Mouse (Mus musculus) thymus, postnatal 10 days (tissue): ENCODE results near the gene Pgpep1.

Experiments used
- DNase-seq, 2 experiments: peaks; one replicate each; pipeline ENCODE4 v3.0.0; 2021; ENCODE audit warnings: low spot score in 2 of 2

Pgpep1 gene

DNA sequence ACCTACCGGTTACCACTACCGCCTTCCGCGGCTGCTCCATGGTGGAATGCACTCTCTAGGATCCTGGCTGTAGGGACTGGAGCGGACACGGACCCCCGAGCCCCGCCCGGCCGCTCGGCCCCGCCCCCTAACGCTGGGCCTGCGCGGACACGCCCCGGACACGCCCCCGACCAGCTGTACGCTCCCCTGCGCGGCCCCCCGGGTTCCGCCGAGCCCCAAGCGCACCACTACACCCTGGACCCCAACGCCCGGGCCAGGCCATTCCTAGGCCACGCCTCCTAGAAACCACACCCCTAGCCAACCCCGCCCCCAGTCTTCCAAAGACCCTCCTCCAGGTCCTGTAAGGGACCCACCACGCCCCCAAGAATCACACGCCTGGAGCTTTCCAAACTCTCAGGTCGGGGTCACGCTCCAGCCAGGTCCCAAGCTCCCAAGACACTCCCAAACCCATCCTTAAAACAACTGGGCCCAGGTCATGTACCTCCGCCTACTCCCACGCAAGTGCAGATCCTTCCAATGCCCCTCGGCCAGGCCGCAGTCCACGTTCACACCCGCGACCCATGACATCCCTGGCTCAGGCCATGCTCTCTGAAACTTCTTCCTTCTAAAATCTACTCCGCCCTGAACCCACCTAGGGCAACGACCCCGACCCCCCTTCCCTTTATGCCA lies 450 bp downstream of the Pgpep1 start:
- peak; percentile 86 to 92 for DNase-seq

DNA sequence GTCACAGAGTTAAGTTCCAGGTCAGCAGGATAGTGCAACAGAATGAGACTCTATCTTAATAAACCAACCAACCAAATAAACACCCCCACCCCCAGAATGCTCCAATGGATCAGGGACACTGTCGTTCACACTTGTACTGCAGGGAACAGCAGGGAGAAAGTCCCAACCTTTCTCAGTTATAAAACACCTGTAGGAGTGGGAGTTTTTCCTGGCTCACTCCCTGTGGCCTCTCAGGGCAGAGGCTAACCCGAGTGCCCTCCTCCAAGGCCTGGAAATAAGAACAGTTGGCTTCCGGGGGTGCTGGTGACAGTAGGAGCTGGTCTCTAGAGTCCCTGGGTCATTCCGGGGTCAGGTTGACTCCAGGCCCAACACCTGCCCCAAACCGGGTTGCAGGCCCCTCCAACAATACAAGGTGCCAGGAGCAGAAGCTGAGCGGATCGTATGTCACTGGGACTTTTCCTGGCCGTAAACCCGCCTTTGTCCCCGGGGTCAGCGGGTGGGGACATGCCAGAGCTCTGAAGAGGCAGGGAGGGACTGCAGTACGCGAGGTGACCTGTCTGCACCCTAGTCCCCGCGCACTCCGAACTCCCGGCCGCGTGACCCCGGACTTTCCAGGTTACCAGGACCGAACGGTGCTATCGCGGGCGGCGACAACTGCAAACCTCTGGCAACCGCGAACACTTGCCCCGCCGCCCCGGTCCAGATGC lies 1.1 kb downstream of the Pgpep1 start:
- no peak for DNase-seq

DNA sequence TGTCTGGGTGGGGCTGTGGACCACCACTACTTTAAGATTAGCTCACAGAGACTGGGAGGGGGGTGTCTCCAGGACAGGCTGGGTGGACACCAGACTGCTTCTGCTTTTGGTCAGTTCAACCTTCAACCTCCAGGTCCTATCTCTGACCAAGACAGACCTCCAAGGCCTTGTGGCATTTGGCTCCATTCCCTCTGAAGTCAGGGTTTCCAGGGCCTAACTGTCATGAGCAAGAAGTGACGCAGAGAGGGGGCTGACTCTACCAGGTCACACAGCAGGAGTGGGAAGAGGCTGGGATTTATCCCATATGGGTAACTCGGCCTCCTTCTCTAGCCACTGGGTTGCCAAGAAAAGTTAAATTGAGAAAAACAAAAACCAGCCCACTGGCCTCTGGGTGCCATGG lies 2.4 kb downstream of the Pgpep1 start:
- no peak for DNase-seq

DNA sequence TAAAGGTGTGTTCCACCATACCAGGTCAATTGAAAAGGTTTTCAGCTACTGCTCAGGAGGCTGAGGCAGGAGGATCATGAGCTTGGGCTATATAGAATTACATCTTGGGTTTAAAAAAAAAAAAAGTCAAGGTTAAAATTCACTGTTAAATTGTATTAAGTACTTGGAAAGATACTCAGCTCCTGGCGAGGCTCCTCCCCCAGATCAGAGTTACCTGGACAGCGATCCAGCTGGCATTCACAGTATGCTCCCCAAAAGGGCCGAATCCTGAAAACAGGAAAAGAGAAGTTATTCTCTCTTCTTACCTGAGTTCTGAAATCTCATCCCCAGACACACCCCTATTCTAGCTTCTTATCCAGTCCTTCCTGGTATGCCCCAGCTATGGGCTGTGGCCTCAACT lies 3.0 kb downstream of the Pgpep1 start:
- no peak for DNase-seq

DNA sequence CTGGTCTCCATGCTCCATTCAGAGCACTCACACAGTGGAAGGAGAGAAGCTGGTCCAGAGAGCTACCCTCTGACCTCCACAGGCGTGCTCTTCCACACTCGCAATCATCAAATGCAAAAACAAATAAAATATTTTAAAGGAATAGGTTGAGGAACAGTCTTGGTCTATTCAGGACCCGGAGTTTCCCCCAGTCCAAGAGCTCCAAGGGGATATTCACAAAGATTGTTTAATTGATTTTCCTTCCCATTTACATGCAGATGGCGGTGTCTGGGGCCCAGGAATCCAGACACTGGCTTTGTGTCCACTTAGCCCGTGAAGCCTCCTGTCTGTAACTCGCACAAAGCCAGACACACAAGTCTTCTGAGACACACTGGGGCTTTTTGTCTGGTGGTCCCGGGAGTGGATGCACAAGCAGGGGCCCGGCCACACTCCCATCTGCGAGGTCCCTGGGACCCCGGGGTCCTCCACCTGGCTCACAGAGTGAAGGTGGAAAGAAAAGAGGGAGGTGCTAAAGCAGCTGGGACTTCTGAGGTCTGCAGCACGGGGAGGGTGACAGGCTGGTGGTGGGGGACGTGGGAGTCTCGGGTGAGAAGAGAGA lies 3.9 kb downstream of the Pgpep1 start:
- DNase-seq = no peak

DNA sequence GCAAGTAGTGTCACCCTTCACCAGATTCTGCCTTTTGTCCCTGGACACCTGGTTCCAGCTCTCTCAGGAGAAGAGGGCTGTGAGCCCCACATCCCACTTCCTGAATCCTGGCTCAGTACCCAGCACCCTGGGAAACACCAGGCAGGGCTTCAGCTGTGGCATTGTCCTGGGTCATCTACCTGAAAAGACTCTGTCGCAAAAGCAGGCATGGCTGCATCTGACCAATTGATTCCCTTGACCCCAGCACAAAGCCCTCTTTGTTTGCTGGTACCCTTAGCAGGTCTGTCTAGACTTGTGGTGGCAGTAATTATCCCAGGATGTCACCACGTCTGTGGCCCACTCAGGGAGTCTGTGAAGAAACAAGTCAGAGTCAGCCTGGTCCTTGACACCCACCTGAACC lies 4.7 kb downstream of the Pgpep1 start:
- no peak for DNase-seq

DNA sequence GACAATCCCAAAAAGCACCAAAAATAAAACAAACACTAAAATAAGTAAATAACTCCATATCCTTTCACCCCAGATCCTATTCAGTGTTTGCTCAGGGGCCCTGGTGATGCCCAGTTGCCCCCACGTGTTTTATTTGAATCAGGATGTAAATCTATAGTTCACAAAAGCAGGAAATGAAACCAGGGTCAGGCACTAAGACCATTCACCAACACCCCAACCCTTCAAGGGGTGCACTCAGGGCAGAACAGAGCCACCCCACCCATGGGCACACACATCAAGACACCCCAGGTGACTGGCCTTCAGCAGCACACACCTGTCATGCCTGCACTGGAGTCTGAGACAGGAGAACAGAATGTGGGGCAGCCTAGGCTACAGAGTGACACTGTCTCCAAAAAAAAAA lies 6.1 kb downstream of the Pgpep1 start:
- no peak for DNase-seq

DNA sequence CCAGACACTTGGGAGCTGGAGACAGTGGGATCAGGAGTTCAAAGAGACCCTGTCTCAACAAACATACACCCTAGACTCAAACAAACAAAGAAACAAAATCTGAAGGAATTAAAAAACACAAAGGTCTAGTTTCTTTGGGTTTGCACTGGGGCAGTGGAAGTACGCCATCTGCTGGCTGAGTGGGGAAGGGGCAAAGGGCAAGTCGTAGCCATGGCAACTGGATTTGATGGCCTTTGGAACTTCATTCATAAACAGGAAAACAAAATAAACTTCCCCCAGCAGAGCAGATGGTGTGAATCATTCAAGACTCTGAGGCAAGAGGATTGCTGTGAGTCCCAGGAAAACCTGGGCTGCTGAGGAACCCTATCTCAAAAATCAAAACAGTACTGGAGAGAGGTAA lies 7.0 kb downstream of the Pgpep1 start:
- peak in 1 of 2 experiments; percentile 60 for DNase-seq

DNA sequence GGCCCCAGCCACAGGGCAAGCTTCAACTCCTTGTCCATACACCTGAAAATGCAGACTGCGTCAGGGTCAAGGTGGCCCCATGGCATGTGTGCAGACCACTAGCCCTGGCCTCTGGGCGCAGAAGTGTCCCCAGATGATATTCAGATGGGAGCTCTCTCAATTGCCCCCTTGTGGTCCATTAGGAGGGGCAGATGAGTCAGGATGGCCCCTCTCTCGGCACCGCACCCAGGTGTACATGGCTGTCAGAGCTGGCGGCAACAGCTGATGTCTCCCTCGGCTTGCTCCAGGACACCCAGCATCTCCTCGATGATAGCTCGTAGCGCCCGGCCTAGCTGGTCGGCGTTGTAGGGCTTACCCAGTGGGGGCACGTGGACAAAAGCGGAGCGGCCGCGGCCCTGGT lies 9.8 kb downstream of the Pgpep1 start:
- DNase-seq = no peak

DNA sequence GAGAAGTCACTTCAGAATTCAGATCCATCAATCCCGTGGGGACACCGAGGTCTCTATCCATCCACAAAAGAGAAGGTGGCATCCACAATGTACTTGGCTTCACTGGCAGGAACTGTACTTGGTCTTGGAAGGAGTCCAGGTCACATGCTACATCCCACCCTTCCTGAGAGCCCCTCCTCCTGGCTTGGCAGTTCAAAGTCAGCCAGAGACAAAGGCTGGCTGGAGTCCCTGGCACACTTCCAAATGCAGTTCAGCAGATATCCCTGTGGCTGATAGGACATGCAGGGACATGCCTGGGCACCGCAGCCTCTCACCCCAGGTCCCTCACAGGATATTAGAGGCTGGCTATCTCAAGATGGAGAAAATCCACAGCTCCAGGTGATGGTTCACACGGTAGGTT lies 10.9 kb downstream of the Pgpep1 start:
- no peak for DNase-seq

DNA sequence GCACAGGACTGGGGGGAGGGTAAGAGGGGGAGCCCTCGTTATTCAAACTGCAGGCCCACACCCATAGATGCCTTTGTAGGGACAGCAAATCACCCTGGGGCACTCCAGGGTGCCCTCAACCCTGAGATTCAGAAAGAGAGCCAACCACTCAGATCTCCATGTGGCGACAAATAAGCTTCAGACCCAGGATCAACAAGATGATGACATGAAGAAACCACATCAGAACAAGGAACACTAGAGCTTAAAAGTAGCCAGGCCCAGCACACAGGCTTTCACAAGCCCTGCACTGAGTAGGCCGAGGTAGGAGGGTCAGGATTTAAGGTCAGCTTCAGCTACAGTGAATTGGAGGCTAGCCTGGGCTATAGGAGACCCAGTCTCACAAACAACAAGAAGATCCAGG lies 11.3 kb downstream of the Pgpep1 start:
- no peak for DNase-seq

DNA sequence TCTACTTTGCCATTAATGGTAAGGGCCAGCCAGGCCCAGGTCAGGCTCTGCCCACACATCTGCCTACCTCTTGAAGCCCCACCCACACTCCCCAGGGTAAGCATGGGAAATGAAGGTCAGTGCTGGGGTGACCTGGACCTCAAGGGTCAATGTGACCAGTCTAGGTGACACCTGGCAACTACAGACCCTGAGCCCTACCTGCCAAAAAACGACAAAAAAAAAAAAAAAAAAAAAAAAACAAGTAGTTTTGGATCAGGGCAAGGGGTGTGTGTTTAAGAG lies 12.1 kb downstream of the Pgpep1 start:
- no peak for DNase-seq

DNA sequence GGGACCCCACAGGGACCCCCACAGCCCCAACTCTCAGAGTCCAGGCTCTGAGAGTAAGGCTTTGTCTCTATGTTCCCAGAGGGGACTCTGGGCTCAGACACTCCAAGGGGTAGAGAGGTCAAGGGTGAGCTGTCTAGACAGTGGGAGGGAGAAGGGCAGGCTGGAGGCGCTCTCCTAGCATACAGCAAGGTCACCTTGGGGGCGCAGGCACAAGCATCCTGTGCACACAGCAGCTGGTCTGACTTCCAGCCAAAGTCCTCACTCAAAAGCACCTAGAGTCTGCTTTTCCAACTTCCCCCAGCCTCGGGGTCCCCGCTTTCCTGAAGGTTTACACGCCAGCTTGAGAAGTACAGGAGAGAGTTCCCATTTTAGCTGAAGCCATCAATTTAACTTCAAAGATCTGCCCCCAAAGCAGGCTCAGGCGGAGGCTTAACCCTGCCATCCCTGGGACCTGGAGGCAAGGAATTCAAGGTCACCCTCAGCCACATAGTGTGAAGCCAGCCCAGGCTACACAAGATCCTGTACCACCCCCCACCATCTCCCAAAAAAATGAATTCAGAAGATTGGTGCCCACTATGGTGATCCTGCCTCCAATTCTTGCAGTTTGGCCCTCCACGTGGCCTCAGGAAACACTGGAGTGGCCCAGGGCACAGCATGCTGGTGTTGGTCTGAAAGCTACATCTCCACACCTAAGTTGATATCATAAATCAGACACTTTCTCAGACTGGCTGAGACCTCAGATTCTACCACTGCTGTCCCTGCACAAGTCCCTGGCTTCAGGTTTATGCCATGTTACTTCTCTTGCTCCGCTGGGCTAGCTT lies 12.6 kb downstream of the Pgpep1 start:
- DNase-seq = no peak

DNA sequence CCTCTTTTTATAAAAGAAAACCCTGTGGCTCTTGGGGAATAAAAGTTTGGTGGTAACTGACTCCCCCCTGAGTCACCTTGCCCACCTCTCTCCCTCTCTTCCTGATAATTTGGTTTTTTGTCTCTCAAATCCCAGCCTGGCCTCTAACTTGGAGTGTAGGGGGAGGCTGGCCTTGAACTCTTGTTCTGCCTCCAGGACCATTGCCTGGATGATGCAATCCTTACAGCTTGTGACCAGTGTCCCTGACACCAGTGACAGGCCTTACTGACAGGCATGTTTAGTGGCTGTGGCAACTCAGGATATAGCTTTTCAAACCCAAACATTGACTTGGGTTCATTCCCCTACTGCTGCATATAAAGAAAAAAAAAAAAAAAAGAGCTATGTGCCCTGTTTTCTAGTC lies 13.4 kb downstream of the Pgpep1 start:
- no peak for DNase-seq

DNA sequence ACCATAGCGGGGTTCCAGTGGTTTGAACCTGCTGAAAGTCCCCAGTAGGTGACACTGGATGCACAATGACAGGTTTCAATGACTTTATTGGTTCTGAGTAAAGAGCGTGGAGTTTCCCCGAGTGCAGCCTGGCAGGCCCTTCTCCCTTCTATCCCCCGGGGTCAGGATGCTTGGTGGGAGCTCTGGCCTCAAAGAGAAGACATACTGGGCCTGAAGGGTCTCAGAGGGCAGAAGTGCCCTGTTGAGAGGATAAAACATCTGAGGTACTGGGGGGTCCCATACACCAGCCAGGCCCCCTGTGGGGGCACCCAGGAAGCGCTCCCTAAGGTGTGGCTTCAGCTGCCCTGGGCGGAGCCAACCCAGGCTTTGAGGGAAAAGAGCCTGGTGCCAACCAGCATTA lies 13.8 kb downstream of the Pgpep1 start:
- no peak for DNase-seq

DNA sequence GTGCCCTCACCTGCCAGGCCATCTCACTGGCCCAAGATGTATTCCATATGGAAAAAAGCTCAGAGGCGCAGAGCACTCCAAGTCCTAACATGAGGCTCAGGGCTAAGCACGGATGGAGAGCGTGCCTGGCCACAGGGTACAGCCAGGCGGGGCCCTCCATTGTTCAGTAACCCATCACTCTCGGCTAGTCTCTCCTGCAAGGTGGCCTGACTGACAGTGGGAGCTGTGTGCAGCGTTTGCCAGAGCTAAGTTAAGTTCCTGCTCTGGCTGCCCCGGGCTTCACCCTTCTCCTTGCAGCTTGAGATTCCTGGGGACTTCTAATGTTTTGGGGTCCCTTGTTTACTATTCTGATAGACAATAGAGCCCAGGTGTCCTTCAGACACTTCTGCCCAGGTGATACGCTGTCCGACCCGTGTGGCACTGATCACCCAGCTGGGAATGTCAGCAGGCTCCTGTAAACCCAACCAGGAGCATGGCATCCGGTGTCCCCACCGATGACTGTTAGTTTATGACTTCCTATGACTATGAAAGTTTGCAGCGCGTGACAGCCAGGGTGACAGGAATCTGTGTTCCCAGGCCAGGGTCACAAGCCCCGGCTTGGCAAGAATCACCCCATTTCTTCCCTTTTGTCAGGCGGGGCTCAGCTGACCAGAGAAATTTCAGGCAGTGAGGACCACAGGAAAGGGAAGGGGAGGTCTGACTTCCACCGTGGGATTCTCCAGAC lies 14.5 kb downstream of the Pgpep1 start:
- no peak for DNase-seq

DNA sequence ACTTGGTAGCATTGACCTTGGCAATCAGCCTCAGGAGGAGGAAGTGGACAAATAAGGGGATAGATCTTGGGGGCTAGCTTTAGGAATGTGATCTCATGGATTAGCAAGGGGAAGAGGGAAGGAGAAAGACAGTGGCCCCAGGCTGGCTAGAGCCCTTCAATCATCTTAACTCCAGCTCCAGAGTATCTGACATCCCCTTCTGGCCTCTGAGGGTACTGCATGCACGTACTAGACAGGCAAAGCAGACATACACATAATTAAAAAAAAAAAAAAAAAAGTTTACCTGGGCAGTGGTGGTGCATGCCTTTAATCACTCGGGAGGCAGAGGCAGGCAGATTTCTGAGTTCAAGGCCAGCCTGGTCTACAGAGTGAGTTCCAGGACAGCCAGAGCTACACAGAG lies 16.1 kb downstream of the Pgpep1 start:
- DNase-seq = no peak

DNA sequence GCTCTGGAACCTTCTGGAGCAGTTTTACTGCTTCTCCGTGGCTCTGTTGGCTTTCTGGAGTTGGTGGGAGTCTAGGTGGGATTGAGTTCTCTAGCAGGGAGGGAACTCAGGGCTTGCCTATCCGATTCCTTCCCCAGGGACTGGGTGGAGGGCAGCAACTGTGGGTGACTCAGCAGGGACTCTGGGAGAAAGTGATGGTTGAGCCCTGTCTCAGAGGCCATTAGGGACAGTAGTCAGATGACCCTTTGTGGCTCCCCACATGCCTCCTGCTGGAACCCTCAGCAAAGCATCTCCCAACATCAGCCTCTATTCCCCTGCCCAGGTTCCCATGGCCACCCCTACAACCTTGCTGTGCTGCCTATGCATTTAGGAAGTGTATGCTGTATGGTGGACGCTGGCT lies 17.2 kb downstream of the Pgpep1 start:
- no peak for DNase-seq

DNA sequence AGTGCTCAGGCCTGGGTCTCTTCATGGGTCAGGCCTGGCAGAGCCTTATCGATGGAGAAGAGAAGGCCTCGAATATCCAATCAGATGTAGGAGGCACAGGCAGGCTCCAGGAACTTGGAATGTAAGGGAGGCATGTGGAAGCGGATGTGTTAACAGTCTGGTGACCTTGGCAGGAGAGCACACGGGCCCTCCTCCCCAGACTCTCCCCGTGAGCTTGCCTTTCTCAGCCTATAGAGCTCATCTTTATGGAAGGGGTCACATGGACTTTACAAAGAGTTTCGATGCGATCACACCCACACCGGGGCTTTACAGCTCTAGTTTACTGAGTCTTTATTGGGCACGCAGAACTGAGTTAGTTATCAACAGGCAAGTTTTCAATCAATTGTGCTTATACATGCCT lies 21.4 kb downstream of the Pgpep1 start:
- DNase-seq = no peak

DNA sequence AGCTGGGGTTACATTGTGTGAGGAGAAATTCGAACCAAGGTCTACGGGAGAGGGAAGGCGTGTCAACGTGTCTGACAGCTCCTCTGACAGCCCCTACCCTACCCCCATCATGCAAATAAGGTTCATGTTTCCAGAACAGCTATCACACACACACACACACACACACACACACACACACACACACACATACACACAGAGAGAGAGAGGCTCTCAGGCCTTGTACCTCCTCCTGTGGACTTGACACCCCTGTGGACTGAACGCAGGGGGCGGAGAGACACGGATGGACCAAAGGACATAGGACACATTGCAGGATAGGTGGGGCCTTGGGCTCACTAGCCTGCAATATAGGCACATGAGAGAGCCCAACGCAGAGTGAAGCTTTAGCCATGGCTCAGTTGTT lies 23.4 kb downstream of the Pgpep1 start:
- DNase-seq = no peak

DNA sequence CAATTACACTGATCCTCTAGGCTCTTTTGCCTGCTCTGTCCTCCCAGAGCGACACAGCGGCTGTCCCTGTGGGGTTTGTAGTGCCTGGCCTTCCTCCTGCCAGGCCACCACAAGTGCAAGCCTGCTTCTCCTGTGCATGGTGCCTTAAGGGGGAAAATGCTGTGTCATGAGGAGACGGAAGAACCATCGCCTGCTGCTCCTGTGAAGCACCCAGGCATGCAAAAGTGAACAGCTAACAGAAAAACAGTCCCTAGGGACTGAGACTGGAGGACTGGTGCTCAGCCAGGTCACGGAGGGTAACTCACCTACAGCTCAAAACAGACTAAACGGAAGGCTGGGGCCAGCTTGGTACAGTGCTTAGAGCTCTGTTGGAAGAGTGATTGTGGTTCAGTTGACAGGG lies 24.7 kb downstream of the Pgpep1 start:
- DNase-seq = no peak

DNA sequence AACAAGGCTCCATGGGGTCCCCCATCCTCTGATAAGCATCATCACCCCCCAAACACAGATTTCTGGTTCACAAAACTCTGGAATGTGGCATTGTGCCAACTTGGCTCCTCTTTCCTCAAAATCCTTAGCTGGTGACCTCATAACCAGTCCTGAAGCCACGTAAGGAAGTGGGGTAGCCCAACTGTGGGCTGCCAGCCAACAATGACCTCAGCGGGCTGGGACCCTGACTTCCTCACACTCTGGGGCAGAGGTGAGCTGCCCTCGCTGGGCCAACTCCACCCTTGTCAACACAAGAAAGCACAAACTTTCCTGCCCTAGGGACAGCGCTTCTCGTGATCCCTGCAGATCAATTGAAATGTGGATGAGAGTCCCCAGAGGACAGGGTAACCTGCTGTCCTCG lies 26.1 kb downstream of the Pgpep1 start:
- DNase-seq = no peak
